Mouse (Mus musculus) liver, embryonic 11.5 days (tissue): Measurements from ENCODE around the gene Col23a1. TPM values are rescaled to one million over a fixed set of nuclear protein-coding genes. Genes with fewer than 3 reads are reported as not detected.
A peak's percentile ranks its signal among the peaks of the same experiment; 100 is the strongest.

Source experiments
- ATAC-seq: fragments of 200-750 bp; cut with Nextera tagmentation; replicated peaks from 2 replicates; pipeline ENCODE4 v1.8.0; 2017; ENCODE audit warnings: moderate number of reproducible peaks, mild to moderate bottlenecking, moderate TSS enrichment, moderate library complexity; ENCODE audit not compliant: low FRiP score
- DNase-seq: peaks from one replicate; pipeline ENCODE4 v3.0.0-alpha.2; 2017; ENCODE audit warnings: low spot score
- H3K27ac ChIP-seq: fragments of 300-500 bp; sonication (generic); 2 replicates; pipeline ENCODE4 v1.5.1; 2014; ENCODE audit warnings: mild to moderate bottlenecking, low read depth, low read length, control low read depth
- H3K27me3 ChIP-seq: fragments of 300-500 bp; sonication (generic); replicated peaks from 2 replicates; pipeline ENCODE4 v1.6.1; 2014; ENCODE audit warnings: low read length, mixed read lengths; ENCODE audit not compliant: control insufficient read depth, insufficient read depth
- H3K36me3 ChIP-seq: fragments of 300-500 bp; sonication (generic); 2 replicates; pipeline ENCODE4 v1.6.1; 2014; ENCODE audit warnings: mild to moderate bottlenecking, low read length, moderate library complexity, mixed read lengths; ENCODE audit not compliant: control insufficient read depth, insufficient read depth
- H3K4me1 ChIP-seq: fragments of 300-500 bp; sonication (generic); replicated peaks from 2 replicates; pipeline ENCODE4 v1.6.1; 2014; ENCODE audit warnings: low read length, mixed read lengths; ENCODE audit not compliant: control insufficient read depth, insufficient read depth
- H3K4me2 ChIP-seq: fragments of 300-500 bp; sonication (generic); 2 replicates; pipeline ENCODE4 v1.6.1; 2014; ENCODE audit warnings: mild to moderate bottlenecking, control low read depth, moderate library complexity
- H3K4me3 ChIP-seq: fragments of 300-500 bp; sonication (generic); 2 replicates; pipeline ENCODE4 v1.5.1; 2014; ENCODE audit warnings: low read depth, low read length, control low read depth
- H3K9ac ChIP-seq: fragments of 300-500 bp; sonication (generic); 2 replicates; pipeline ENCODE4 v1.6.1; 2014; ENCODE audit warnings: low read depth, low read length, control low read depth
- H3K9me3 ChIP-seq: fragments of 300-500 bp; sonication (generic); 2 replicates; pipeline ENCODE4 v1.6.1; 2016; ENCODE audit warnings: low read length, inconsistent platforms, mixed read lengths; ENCODE audit not compliant: control insufficient read depth
- WGBS: fragments of 180-500 bp; shearing (Covaris S2); extraction: QIAGEN DNeasy Blood & Tissue Kit; methylation state at CpG from one replicate; pipeline ENCODE4 v1.1.7; 2014; 5-methylcytosine and 5-hydroxymethylcytosine counted together
- polyA plus RNA-seq: library from polyadenylated mRNA; unstranded; fragments of >200 nt; fragmentation: Nextera tagmentation; extraction: Ambion mirVana; gene quantifications from 2 replicates; pipeline ENCODE4 v1.2.1, GENCODE M21; 2014

The Col23a1 gene
- polyA plus RNA-seq, 1 experiment from 2014 or later, result 2.0 TPM

DNA sequence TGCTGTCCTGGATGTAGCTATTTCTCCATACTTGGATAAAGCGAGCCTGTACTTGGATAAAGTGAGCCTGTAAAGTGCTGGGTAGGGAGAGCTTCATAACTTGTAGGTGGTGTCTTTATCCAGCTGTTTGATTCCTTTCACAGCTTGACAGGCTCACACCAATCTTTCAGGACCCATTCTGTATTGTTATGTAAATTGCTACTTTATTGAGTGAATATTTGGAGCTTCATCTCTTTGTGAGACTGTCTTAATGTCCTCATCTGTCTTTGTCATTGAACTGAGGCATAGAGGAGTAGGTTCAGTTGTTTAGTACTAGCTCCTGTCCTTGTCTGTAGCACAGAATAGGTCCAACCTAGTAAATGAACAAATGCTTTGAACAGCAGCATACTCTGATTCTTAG lies 15.3 kb upstream of the Col23a1 start:
- ATAC-seq (no peak), DNase-seq (no peak)
- Histone ChIP-seq H3K27ac (no peak overlapping the region), H3K27me3 (no peaks in the 10 kb centered on the region), H3K9ac (no peak overlapping the region), H3K36me3 (peaks cover 38% of the 10 kb centered on the region), H3K9me3 (no peaks in the 10 kb centered on the region), H3K4me2 (no peak overlapping the region), H3K4me3 (no peak overlapping the region), H3K4me1 (no peaks in the 10 kb centered on the region)
- WGBS, result 85% methylated on average over 1 of the region's 1 CpGs

DNA sequence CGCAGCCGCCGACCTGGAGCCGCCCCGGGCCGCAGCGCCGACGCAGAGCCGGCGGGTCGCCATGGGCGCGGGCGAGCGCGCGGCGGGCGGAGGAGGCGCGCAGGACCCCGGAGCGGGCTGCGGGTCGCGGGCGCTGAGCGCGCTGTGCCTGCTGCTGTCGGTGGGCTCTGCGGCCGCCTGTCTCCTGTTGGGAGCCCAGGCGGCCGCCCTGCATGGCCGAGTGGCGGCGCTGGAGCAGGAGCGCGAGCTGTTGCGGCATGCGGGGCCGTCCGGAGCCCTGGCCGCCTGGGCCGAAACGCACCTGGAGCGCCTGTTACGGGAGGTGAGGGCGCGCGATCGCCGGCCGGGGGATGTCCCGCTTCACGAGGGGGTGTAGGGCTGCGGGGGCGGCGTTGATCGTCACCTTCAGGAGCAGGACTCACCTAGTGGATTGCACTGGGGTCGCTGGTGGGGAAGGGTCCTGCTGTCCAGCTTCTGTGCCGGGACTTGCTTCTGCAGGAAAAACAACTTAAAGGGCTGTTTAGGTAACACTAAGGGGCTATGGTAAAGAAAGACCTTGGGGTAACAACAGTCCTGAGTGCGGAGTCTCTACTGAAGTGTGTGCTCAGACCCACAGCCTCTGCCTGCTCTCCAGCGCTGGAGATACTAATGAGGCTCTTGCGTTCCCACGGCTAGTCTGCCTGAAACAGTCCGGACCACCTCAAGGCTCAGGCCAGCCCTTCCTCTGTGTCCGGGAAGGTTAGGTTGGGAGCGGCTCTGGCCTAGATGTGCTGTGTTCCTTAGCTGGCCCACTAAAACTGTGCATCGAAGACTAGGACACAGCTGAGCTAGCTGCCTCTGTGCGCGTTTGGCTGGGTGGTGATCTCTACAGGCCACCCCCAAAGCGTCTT lies 591 bp downstream of the Col23a1 start:
- Histone ChIP-seq H3K9ac (peak overlapping the region; percentile 58), H3K36me3 (no peaks in the 10 kb centered on the region), H3K4me3 (peak overlapping the region; percentile 66), H3K27me3 (peaks cover 18% of the 10 kb centered on the region), H3K4me1 (no peaks in the 10 kb centered on the region; the same call in 1 of the 2 replicates), H3K27ac (no peak overlapping the region), H3K4me2 (peak overlapping the region; percentile 89), H3K9me3 (no peaks in the 10 kb centered on the region)
- ATAC-seq (peak; percentile 57; the same call in 1 of the 2 replicates), DNase-seq (peak; percentile 58)
- WGBS, result 3% methylated on average over 70 of the region's 74 CpGs

DNA sequence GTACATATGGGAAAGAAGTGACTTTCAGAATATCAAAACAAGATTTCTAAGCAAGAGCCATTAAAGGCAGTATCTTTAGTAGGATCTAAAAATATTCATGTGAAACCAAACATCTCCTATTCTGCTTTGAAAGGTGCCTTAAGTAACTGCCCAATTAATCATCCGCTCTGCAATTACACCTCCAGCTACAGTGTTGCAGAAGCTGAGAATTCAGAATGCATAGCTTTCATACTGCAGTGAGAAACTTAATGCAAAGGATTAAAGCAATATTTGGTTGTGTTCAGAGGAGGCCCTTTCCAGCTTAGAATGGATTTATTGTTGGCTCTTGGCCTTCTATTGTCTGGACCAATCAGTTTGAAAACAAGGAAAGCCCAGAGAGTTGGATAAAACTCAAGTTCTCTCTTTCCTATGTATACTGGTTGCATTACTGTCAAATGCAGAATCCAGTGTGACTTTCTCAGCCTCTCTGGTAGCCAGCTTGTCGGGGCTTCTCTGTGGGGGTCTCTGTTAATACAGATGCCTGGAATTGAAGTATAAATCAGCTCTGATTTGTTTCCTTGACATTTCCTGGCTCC lies 4.3 kb downstream of the Col23a1 start:
- WGBS, result 73% methylated on average over 2 of the region's 2 CpGs
- Histone ChIP-seq H3K27me3 (peaks cover 18% of the 10 kb centered on the region), H3K4me1 (no peaks in the 10 kb centered on the region; the same call in 1 of the 2 replicates), H3K9me3 (no peaks in the 10 kb centered on the region), H3K4me2 (no peak overlapping the region), H3K4me3 (no peak overlapping the region), H3K36me3 (no peaks in the 10 kb centered on the region), H3K9ac (no peak overlapping the region), H3K27ac (no peak overlapping the region)
- DNase-seq, result no peak
- no peak for ATAC-seq

DNA sequence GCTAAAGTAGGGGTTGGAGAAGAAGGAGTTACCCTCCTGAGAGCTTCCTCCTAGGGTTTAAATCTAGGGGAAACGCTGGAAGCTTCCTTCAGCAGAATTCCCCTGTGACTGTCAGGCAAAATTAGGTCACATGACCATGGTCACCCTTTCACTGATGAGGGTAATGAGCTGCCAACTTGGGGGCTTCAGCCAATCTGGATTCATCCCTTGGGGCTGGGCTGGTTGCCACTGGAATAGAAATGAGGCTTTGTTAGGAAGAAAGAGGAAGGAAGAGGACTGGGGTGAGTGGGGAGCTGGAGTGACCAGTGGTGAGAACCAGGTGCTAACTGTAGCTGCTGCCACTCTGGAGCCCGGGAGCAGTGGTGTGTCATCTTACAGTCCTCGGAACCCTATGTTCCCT lies 6.0 kb downstream of the Col23a1 start:
- H3K27me3 ChIP-seq, result peaks cover 8% of the 10 kb centered on the region
- DNase-seq, result no peak
- no peak overlapping the region for H3K9ac ChIP-seq
- H3K36me3 ChIP-seq, result no peaks in the 10 kb centered on the region
- no peaks in the 10 kb centered on the region for H3K4me1 ChIP-seq
- no peak overlapping the region for H3K4me2 ChIP-seq
- H3K4me3 ChIP-seq, result no peak overlapping the region
- H3K27ac ChIP-seq, result no peak overlapping the region
- no peak for ATAC-seq
- WGBS, result 69% methylated on average over 3 of the region's 3 CpGs
- H3K9me3 ChIP-seq, result no peaks in the 10 kb centered on the region

DNA sequence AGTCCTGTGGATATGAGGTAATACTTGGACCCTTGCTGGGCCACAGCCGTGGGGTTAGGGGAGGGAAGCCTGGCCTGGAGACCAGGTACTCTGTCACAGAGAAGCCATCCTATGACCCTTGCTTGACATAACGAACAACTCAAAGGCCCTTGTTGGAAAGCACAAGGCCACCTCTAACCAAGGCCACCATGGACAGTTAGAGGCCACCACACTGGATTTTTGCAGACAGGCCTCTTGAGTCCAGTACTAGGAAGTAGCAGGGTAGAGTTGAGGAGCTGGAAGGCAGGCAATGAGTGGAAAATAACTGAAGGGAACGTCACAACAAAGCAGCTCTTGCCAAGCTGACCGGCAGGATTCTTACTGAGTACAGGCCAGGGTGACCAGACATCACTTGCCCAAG lies 9.0 kb downstream of the Col23a1 start:
- Histone ChIP-seq H3K27ac (no peak overlapping the region), H3K4me1 (no peaks in the 10 kb centered on the region), H3K27me3 (no peaks in the 10 kb centered on the region), H3K9ac (no peak overlapping the region), H3K36me3 (no peaks in the 10 kb centered on the region), H3K4me3 (no peak overlapping the region), H3K4me2 (no peak overlapping the region), H3K9me3 (no peaks in the 10 kb centered on the region)
- WGBS, result 83% methylated on average over 4 of the region's 4 CpGs
- ATAC-seq (no peak), DNase-seq (no peak)

DNA sequence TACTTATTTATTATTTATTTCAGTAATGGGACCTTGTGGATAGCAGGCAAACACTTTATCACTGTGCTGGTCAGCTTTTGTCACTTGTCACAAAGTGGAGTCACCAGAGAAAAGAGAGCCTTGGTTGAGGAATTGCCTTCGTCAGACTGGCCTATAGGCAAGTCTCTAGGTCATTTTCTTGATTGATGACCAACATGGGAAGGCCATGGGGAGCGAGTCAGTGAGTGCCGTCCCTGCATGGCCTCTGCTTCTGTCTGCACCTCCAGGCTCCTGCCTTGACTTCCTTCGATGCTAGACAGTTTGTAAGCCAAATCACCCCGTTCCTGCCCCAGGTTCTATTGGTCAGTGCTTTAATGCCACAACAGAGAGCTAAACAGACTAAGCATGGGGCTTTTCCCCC lies 12.7 kb downstream of the Col23a1 start:
- no peaks in the 10 kb centered on the region for H3K9me3 ChIP-seq
- ATAC-seq, result no peak
- H3K36me3 ChIP-seq, result no peaks in the 10 kb centered on the region
- no peak overlapping the region for H3K4me3 ChIP-seq
- no peak overlapping the region for H3K4me2 ChIP-seq
- H3K27me3 ChIP-seq, result no peaks in the 10 kb centered on the region
- no peaks in the 10 kb centered on the region for H3K4me1 ChIP-seq
- no peak overlapping the region for H3K27ac ChIP-seq
- WGBS, result 71% methylated on average over 5 of the region's 5 CpGs
- H3K9ac ChIP-seq, result no peak overlapping the region
- no peak for DNase-seq

DNA sequence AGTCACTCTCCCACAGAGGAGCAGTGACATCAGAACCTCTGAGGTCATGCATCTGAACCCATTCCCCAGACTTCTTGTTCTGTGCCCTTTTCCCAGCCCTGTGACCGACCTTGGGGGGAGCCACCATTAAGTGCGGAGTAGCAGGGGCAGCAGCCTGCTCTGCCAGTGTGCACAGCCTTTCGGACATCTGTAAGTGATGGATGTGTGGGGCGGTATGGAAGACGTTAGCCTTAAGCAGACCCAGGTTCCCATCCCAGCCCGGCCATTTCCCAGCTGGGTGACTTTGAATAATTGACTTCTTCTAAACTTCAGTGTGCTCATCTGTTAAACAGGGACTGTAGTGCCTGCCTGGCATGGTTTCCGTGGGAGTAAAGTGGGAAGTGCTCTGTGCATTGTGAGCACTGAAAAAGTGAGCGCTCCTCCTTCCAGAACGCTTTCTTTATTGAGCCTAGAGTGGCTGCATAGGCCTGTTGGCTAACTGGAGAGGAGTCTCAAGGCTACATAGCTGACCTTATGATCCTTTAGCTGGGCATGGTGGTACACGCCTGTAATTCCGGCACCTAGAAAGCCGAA lies 14.3 kb downstream of the Col23a1 start:
- H3K9ac ChIP-seq, result no peak overlapping the region
- no peak overlapping the region for H3K4me2 ChIP-seq
- no peaks in the 10 kb centered on the region for H3K9me3 ChIP-seq
- no peak overlapping the region for H3K27ac ChIP-seq
- H3K4me1 ChIP-seq, result no peaks in the 10 kb centered on the region
- H3K27me3 ChIP-seq, result no peaks in the 10 kb centered on the region
- no peak for DNase-seq
- H3K36me3 ChIP-seq, result no peaks in the 10 kb centered on the region
- H3K4me3 ChIP-seq, result no peak overlapping the region
- ATAC-seq, result no peak
- 71% methylated on average over 12 of the region's 12 CpGs for WGBS

DNA sequence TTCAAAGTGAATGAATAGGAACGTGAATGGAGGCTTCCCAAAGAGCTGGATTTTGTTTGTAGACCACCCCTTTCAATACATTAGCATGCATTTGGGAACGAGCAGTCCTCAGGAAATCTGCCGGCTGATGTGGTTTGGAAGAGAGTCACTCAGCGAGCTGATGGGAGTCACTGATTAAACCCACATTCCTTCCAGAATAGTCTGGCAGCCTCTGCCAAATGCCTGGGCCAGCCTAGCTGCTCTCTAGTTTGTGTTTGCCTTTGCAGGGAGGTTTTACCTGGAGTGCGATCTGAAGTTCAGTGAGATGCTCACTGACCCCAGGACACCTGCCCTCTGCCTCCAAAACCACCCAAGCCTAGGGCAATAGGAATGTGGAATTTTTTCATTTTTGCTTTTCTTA lies 18.6 kb downstream of the Col23a1 start:
- Histone ChIP-seq H3K9ac (no peak overlapping the region), H3K4me1 (no peaks in the 10 kb centered on the region), H3K4me3 (no peak overlapping the region), H3K27ac (no peak overlapping the region), H3K9me3 (no peaks in the 10 kb centered on the region), H3K36me3 (no peaks in the 10 kb centered on the region), H3K27me3 (no peaks in the 10 kb centered on the region), H3K4me2 (no peak overlapping the region)
- ATAC-seq (no peak), DNase-seq (no peak)
- 33% methylated on average over 5 of the region's 5 CpGs for WGBS
